Mouse (Mus musculus): ENCODE measurements around the gene Cdca7l.
"Not testable (repeated sequence)": the region's sequence is repeated elsewhere in the genome, so short reads cannot be mapped to it uniquely, and the experiment has no call there.

GRCm38 (mm10) chr12:117803989-117804388 lies at the start of gene Cdca7l:
- not testable (repeated sequence) for TF ChIP-seq CTCF, POLR2A (IDR thresholded peaks at IDR 0.05; ENCODE audit: insufficient read depth, low read depth, low read length)
